Mouse (Mus musculus) liver, embryonic 16.5 days (tissue): Measurements from ENCODE around the gene Tnfaip3. TPM values are rescaled to one million over a fixed set of nuclear protein-coding genes. Genes with fewer than 3 reads are reported as not detected.

Source experiments
- ATAC-seq: fragments of 200-750 bp; cut with Nextera tagmentation; 2 replicates; pipeline ENCODE4 v1.8.0; 2017; ENCODE audit warnings: low read depth, mild to moderate bottlenecking, moderate number of reproducible peaks, moderate library complexity
- H3K27ac ChIP-seq: fragments of 300-500 bp; sonication (generic); 2 replicates; pipeline ENCODE4 v1.5.1; 2014; ENCODE audit warnings: mild to moderate bottlenecking, low read length
- H3K27me3 ChIP-seq: fragments of 300-500 bp; sonication (generic); 2 replicates; pipeline ENCODE4 v1.6.1; 2014; ENCODE audit warnings: low read depth, low read length, mixed read lengths; ENCODE audit not compliant: control insufficient read depth, insufficient read depth
- H3K36me3 ChIP-seq: fragments of 300-500 bp; sonication (generic); 2 replicates; pipeline ENCODE4 v1.6.1; 2014; ENCODE audit warnings: mild to moderate bottlenecking; ENCODE audit not compliant: control insufficient read depth, insufficient read depth
- H3K4me1 ChIP-seq: fragments of 300-500 bp; sonication (generic); 2 replicates; pipeline ENCODE4 v1.6.1; 2014; ENCODE audit warnings: low read depth, low read length, mixed read lengths; ENCODE audit not compliant: control insufficient read depth
- H3K4me2 ChIP-seq: fragments of 300-500 bp; sonication (generic); 2 replicates; pipeline ENCODE4 v1.6.1; 2014; ENCODE audit warnings: low read depth, low read length, mixed read lengths
- H3K4me3 ChIP-seq: fragments of 300-500 bp; sonication (generic); 2 replicates; pipeline ENCODE4 v1.5.1; 2014; ENCODE audit warnings: low read depth, mild to moderate bottlenecking, low read length
- H3K9ac ChIP-seq: fragments of 300-500 bp; sonication (generic); 2 replicates; pipeline ENCODE4 v1.6.1; 2014; ENCODE audit warnings: low read depth, low read length
- H3K9me3 ChIP-seq: fragments of 300-500 bp; sonication (generic); replicated peaks from 2 replicates; pipeline ENCODE4 v1.6.1; 2016; ENCODE audit warnings: low read length; ENCODE audit not compliant: control insufficient read depth
- WGBS: fragments of 180-500 bp; shearing (Covaris S2); extraction: QIAGEN DNeasy Blood & Tissue Kit; methylation state at CpG from one replicate; pipeline ENCODE4 v1.1.7; 2014; ENCODE audit not compliant: insufficient replicate concordance; 5-methylcytosine and 5-hydroxymethylcytosine counted together
- polyA plus RNA-seq: library from polyadenylated mRNA; unstranded; fragments of >200 nt; fragmentation: Nextera tagmentation; extraction: Ambion mirVana; gene quantifications from 2 replicates; pipeline ENCODE4 v1.2.1, GENCODE M21; 2015

Gene Tnfaip3
- polyA plus RNA-seq, 1 experiment from 2014 or later, result 2.2 TPM

DNA sequence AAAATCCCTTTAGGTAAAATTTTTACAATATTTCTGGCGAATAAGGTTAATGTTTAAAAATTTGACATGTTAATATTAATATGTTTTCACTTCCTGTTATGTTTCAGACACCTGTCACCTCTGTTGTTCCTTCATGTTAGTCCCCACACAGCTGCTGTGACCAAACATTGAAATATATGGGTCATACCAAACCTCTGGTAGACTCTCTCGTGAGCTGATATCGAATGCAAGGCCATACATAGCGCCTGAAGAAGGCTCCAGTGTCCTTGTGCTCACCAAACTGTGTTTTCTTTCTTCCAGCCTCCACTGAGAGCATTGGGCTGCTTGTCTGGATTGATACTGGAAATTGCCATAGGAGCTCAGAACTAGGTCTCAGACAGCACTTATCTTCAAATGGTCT lies 24.4 kb downstream of the Tnfaip3 start:
- no peak for ATAC-seq
- no peaks in the 10 kb centered on the region for H3K36me3 ChIP-seq
- no peak overlapping the region for H3K4me3 ChIP-seq
- 62% methylated on average over 4 of the region's 4 CpGs for WGBS
- no peak overlapping the region for H3K27ac ChIP-seq
- no peaks in the 10 kb centered on the region for H3K9me3 ChIP-seq
- H3K27me3 ChIP-seq, result no peaks in the 10 kb centered on the region
- no peak overlapping the region for H3K4me2 ChIP-seq
- H3K4me1 ChIP-seq, result no peaks in the 10 kb centered on the region
- no peak overlapping the region for H3K9ac ChIP-seq

DNA sequence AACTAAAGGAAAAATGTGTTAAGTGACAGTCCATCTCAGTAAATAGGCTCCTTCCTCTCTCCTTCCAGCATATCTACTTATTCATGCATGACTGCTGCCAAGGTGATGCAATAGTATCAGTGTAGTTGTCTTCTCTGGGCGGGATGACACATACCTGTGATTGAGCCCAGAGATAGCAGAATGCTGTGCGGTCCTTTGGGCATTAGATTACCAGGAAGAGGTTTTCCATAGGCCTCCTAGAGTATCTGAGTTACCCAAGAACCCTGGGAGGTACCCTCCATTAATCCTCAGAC lies 27.6 kb downstream of the Tnfaip3 start:
- no peaks in the 10 kb centered on the region for H3K4me1 ChIP-seq
- 51% methylated on average over 2 of the region's 2 CpGs for WGBS
- H3K27me3 ChIP-seq, result no peaks in the 10 kb centered on the region
- H3K4me3 ChIP-seq, result no peak overlapping the region
- no peak for ATAC-seq
- H3K27ac ChIP-seq, result no peak overlapping the region
- no peaks in the 10 kb centered on the region for H3K36me3 ChIP-seq
- no peaks in the 10 kb centered on the region for H3K9me3 ChIP-seq
- no peak overlapping the region for H3K9ac ChIP-seq
- H3K4me2 ChIP-seq, result no peak overlapping the region

DNA sequence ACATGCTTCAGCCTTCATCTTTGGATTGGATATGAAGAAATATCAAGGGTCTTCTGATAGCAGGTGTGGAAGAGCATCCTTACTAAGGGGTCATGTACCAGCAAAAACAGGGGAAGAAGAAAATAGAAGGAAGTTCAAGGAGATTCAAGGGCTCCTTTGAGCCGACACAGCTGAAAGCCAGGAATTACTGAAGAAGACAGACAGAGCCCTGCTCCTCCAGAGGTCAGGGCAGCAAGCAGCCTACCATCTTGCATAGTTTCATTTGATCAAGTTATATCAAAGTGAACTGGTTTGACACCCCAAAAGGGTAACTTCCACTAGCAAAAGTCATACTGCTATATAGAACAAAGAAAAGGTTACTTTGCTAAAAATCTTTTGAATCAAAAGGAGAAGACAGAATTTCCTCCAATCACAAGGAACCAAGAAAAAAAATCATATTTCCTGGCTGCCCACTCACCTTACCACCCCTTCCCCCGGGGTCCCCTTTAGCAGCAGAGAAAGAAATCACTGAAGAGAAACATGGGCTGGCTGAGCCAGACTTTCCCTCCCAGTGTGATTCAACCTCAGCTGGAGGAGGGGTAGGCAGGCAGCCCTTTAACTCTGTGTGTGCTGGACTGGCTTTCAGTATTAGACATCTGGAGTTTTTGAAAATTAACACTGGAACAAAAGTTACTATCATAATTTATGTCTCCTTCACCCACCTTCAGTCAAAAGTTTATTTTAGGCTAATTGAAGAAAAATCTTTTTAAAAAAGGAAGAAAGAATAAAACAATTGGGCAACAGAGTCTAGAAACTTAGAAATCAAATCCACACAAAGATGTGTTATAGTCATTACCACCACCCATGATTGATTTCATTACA lies 28.2 kb downstream of the Tnfaip3 start:
- 31% methylated on average over 2 of the region's 2 CpGs for WGBS
- no peak overlapping the region for H3K4me3 ChIP-seq

DNA sequence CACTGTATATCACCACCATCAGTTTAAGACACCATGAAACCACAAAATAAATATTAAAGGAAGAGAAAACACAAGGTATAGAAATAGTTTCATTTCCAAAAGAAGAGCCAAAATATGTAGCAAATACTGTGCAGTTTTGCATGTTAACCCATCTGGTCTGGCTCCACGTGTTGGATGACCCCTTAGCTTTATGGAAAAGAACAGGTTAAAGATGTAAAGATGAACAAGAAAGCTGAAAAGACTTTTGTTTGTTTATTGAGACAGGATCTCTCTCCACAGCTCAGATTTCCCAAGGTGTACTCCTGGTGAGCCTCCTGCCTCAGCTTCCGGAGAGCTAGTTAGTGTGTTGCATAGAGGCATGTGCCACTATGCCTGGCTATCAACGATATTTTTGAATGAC lies 29.9 kb downstream of the Tnfaip3 start:
- no peak for ATAC-seq
- no peak overlapping the region for H3K4me3 ChIP-seq
- no peak overlapping the region for H3K9ac ChIP-seq
- H3K4me2 ChIP-seq, result no peak overlapping the region
- H3K4me1 ChIP-seq, result no peaks in the 10 kb centered on the region
- no peaks in the 10 kb centered on the region for H3K9me3 ChIP-seq
- 54% methylated on average over 3 of the region's 3 CpGs for WGBS
- H3K36me3 ChIP-seq, result no peaks in the 10 kb centered on the region
- no peak overlapping the region for H3K27ac ChIP-seq
- no peaks in the 10 kb centered on the region for H3K27me3 ChIP-seq

More for the DNA sequence above, 28.2 kb downstream of the Tnfaip3 start:
- no peaks in the 10 kb centered on the region for H3K4me1 ChIP-seq
- no peak overlapping the region for H3K27ac ChIP-seq
- no peak overlapping the region for H3K4me2 ChIP-seq
- no peaks in the 10 kb centered on the region for H3K36me3 ChIP-seq
- H3K9ac ChIP-seq, result no peak overlapping the region
- ATAC-seq, result no peak
- no peaks in the 10 kb centered on the region for H3K9me3 ChIP-seq
- H3K27me3 ChIP-seq, result no peaks in the 10 kb centered on the region

DNA sequence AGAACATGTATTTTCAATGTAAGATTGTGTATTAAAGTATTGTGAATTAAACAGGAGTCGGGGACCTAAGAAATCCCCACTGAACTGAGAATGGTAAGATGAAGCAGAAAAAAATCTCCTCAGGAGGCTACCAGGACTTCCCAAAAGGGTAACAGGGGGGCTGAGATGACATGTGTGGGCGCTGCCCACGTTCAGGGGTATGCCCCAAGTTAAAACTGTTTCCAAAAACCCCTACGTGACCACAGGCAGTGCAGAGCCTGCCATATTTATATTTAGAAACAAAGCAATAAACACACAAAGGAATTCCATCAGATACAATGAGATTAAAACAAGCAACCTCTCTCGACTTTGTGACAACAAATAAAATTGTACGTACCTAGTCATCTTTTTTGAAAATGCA lies 31.9 kb downstream of the Tnfaip3 start:
- 59% methylated on average over 6 of the region's 6 CpGs for WGBS
- no peaks in the 10 kb centered on the region for H3K36me3 ChIP-seq
- no peak overlapping the region for H3K4me2 ChIP-seq
- H3K9ac ChIP-seq, result no peak overlapping the region
- no peaks in the 10 kb centered on the region for H3K27me3 ChIP-seq
- no peak overlapping the region for H3K27ac ChIP-seq
- H3K4me3 ChIP-seq, result no peak overlapping the region
- no peaks in the 10 kb centered on the region for H3K4me1 ChIP-seq
- H3K9me3 ChIP-seq, result no peaks in the 10 kb centered on the region
- no peak for ATAC-seq

DNA sequence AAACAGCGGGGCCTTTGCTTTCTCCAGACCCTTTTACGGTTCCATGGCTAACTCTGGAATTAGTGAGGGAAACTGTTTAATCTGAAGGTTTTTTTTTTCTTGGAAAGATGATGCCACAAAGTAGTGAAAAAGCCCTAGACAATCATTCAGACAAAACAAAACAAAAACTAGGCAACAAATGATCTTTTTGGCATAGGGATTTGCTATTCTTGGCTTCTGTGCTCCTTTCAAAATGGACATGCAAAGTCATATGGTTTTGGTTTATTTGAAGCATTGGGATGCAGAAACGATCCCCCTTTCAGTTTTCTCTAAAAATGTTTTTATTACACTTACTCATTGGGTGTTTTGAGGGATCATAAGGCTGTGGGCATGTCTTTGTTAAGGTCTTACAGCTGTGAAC lies 41.0 kb downstream of the Tnfaip3 start:
- no peak for ATAC-seq
- Histone ChIP-seq H3K36me3 (no peaks in the 10 kb centered on the region), H3K9ac (no peak overlapping the region), H3K4me1 (no peaks in the 10 kb centered on the region), H3K4me2 (no peak overlapping the region), H3K27ac (no peak overlapping the region), H3K9me3 (no peaks in the 10 kb centered on the region), H3K27me3 (no peaks in the 10 kb centered on the region), H3K4me3 (no peak overlapping the region)
- 61% methylated on average over 3 of the region's 3 CpGs for WGBS

DNA sequence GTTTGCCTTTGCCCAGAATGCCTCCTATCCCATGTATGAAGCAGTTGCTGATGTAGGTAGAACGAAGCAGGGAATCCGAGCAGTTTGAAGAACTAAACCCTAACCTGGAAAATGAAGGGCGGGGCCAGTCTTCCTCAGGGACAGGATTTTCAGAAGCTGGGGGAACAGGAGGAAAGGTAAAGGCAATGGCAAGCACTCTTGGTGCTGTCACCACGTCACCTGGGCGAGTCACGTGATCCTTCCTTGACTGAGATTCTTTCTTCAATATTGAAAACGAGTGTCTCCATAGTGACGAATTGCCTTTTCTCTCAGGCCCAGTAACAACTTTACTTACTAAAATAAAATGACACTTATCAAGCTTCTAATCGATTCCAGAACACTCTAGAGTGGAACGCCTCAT lies 48.6 kb downstream of the Tnfaip3 start:
- H3K4me3 ChIP-seq, result no peak overlapping the region
- no peak overlapping the region for H3K9ac ChIP-seq
- no peaks in the 10 kb centered on the region for H3K27me3 ChIP-seq
- WGBS, result 65% methylated on average over 10 of the region's 10 CpGs
- no peaks in the 10 kb centered on the region for H3K9me3 ChIP-seq
- H3K4me1 ChIP-seq, result no peaks in the 10 kb centered on the region
- H3K4me2 ChIP-seq, result no peak overlapping the region
- no peak overlapping the region for H3K27ac ChIP-seq
- H3K36me3 ChIP-seq, result no peaks in the 10 kb centered on the region
- no peak for ATAC-seq

DNA sequence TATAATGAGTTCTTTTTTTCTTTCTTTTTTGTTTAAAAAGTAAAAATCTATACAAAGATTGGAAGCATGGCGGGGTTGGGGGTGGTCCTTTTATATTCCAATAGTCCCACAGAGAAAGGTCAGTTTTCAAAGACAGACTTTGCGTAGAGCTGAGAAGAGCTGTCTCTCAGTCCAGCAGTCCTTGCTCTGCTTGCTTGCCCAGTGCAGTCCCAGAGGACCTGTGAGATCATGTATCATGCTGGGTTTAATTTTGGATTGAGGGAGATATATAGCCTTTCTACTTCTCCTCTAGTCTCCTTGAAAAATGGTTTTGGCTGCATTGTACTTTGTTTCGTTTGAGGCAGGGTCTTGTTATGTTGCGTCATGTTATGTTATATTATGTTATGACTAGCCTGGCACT lies 49.9 kb downstream of the Tnfaip3 start:
- Histone ChIP-seq H3K4me2 (no peak overlapping the region), H3K9ac (no peak overlapping the region), H3K27me3 (no peaks in the 10 kb centered on the region), H3K4me1 (no peaks in the 10 kb centered on the region), H3K4me3 (no peak overlapping the region), H3K36me3 (no peaks in the 10 kb centered on the region), H3K9me3 (no peaks in the 10 kb centered on the region), H3K27ac (no peak overlapping the region)
- WGBS, result 74% methylated on average over 4 of the region's 4 CpGs
- no peak for ATAC-seq

DNA sequence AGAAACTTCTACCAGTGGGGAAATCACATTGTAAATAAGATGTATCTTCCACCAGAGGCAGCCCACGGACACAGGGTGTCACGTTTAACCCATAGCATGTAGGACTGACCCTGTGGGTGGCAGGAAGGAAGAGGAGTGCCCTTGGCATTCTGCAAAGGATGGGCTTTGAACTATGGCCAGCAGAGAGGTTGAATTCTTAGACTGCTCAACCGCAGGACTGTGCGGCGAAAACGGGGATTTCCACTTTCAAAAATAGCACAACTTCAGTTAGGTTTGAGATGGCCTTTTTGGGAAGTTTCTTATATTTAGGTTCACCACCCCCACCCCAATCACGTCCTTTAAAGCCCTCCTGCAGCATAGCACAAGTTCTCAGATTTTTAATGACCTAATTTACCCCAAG lies 50.6 kb downstream of the Tnfaip3 start:
- no peak overlapping the region for H3K9ac ChIP-seq
- H3K36me3 ChIP-seq, result no peaks in the 10 kb centered on the region
- H3K4me1 ChIP-seq, result no peaks in the 10 kb centered on the region
- H3K27ac ChIP-seq, result no peak overlapping the region
- H3K9me3 ChIP-seq, result no peaks in the 10 kb centered on the region
- no peak for ATAC-seq
- H3K4me2 ChIP-seq, result no peak overlapping the region
- no peaks in the 10 kb centered on the region for H3K27me3 ChIP-seq
- no peak overlapping the region for H3K4me3 ChIP-seq
- WGBS, result 11% methylated on average over 7 of the region's 7 CpGs
